10 mouse cellular contexts compared by ENCODE assay signal in the genomic region with DNA sequence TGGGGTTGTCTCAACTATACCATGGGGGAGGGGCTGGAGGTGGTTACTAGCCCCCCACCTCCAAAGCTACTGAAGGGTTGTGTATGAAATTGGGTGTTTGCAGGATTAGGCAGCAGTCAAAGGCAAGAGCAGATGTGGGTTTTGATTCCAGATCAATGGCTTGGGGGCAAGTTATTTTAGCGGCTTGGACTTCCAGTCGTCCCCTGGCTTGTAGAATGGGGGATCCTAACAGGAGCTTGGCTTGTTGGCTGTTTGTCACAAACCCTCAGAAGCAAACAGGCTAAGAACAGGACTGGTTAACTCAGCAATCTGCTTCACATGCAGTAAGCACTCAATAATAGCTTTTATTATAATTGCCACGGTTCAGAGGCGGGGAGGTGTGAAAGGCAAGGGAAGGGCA. TPM values are rescaled to one million over a fixed set of nuclear protein-coding genes. Genes with fewer than 3 reads are reported as not detected.
DNase-seq lines count a peak whose midpoint lies in the region; ATAC-seq and TF ChIP-seq lines count a peak whose summit lies in the region.
"Had no signal": no experiment of that assay in that cellular context is flagged by ENCODE, and none has a peak within 500 bp of the region (broad histone marks: within the 10 kb centered on the region; RNA-seq: fewer than 3 reads in every experiment).

No protein-coding gene starts in this region.

- peak overlapping the region; percentile 97 for H3K27ac ChIP-seq in layer of hippocampus, adult 2 months
- H3K27ac ChIP-seq in forebrain, embryonic 14.5 days (ENCODE audit: low read depth, low read length): peak overlapping the region; percentile 97
- H3K27ac ChIP-seq in limb, embryonic 13.5 days: no peak overlapping the region
- peak overlapping the region; percentile 52 for H3K27ac ChIP-seq in stomach, embryonic 15.5 days
- H3K27ac ChIP-seq: kidney, postnatal 0 days had no signal

- H3K4me1 ChIP-seq in forebrain, embryonic 14.5 days (ENCODE audit: control insufficient read depth, insufficient read depth, low read length): peaks cover 25% of the 10 kb centered on the region
- peaks cover 42% of the 10 kb centered on the region for H3K4me1 ChIP-seq in limb, embryonic 13.5 days
- H3K4me1 ChIP-seq in stomach, embryonic 15.5 days: peaks cover 25% of the 10 kb centered on the region
- H3K4me1 ChIP-seq in lung, adult 2 months (ENCODE audit: control insufficient read depth, insufficient read depth, low read length): peaks cover 15% of the 10 kb centered on the region

- no peak for TF ChIP-seq POLR2A in lung, adult 2 months (IDR thresholded peaks at IDR 0.05; ENCODE audit: borderline replicate concordance, extremely low read depth, low read depth, low read length)

- no peak for DNase-seq in layer of hippocampus, adult 2 months (ENCODE audit: low spot score in 2 of 2)
- no peak for DNase-seq in layer of hippocampus, adult 11-12 months (ENCODE audit: low spot score)
- no peak for DNase-seq in forebrain, embryonic 14.5 days (ENCODE audit: low spot score)
- DNase-seq in kidney, postnatal 14 days: no peak
- DNase-seq in spleen, postnatal 10 days (ENCODE audit: low spot score in 2 of 2): no peak
- DNase-seq in lung, adult 2 months: no peak

- H3K9ac ChIP-seq in forebrain, embryonic 14.5 days (ENCODE audit: low read length): peak overlapping the region; percentile 96
- H3K9ac ChIP-seq in limb, embryonic 13.5 days: peak overlapping the region; percentile 88; the same call in 1 of the 2 replicates
- no peak overlapping the region for H3K9ac ChIP-seq in stomach, embryonic 15.5 days

- peak overlapping the region; percentile 84 for H3K4me3 ChIP-seq in layer of hippocampus, adult 2 months
- H3K4me3 ChIP-seq in forebrain, embryonic 14.5 days (ENCODE audit: low read depth, low read length): peak overlapping the region; percentile 93
- H3K4me3 ChIP-seq in limb, embryonic 13.5 days: no peak overlapping the region
- H3K4me3 ChIP-seq in stomach, embryonic 15.5 days (replicated peaks): 0 out of 2 replicates have a peak overlapping the region, but pooled peaks have one; percentile 72
- H3K4me3 ChIP-seq in lung, adult 2 months (replicated peaks; ENCODE audit: extremely low read depth, low read depth, low read length): no peak overlapping the region

- no peak for ATAC-seq in forebrain, embryonic 14.5 days
- no peak for ATAC-seq in limb, embryonic 13.5 days (ENCODE audit: low FRiP score, low read depth)
- no peak for ATAC-seq in stomach, embryonic 15.5 days (ENCODE audit: insufficient read depth, low FRiP score, low read depth)

- no peaks in the 10 kb centered on the region for H3K9me3 ChIP-seq in forebrain, embryonic 14.5 days (replicated peaks; ENCODE audit: control insufficient read depth, low read length)
- no peaks in the 10 kb centered on the region for H3K9me3 ChIP-seq in limb, embryonic 13.5 days
- H3K9me3 ChIP-seq in stomach, embryonic 15.5 days: no peaks in the 10 kb centered on the region

- no peaks in the 10 kb centered on the region for H3K27me3 ChIP-seq in forebrain, embryonic 14.5 days (replicated peaks; ENCODE audit: control insufficient read depth, insufficient read depth, low read length)
- no peaks in the 10 kb centered on the region for H3K27me3 ChIP-seq in limb, embryonic 13.5 days
- no peaks in the 10 kb centered on the region for H3K27me3 ChIP-seq in stomach, embryonic 15.5 days (replicated peaks)

- TF ChIP-seq CTCF in layer of hippocampus, adult 2 months (conservative IDR thresholded peaks at IDR 0.05): no peak
- no peak for TF ChIP-seq CTCF in lung, adult 2 months (IDR thresholded peaks at IDR 0.05; ENCODE audit: insufficient read depth, low read length)

- WGBS in forebrain, embryonic 14.5 days: 70% methylated on average over 4 of the region's 4 CpGs
- 70% methylated on average over 4 of the region's 4 CpGs for WGBS in limb, embryonic 13.5 days
- 78% methylated on average over 4 of the region's 4 CpGs for WGBS in stomach, embryonic 15.5 days
- 79% methylated on average over 4 of the region's 4 CpGs for WGBS in lung, adult 2 months

- H3K36me3 ChIP-seq in forebrain, embryonic 14.5 days (ENCODE audit: control insufficient read depth, insufficient read depth, low read length): peaks cover 60% of the 10 kb centered on the region
- peaks cover 57% of the 10 kb centered on the region for H3K36me3 ChIP-seq in limb, embryonic 13.5 days
- peaks cover 44% of the 10 kb centered on the region for H3K36me3 ChIP-seq in stomach, embryonic 15.5 days

- H3K4me2 ChIP-seq in forebrain, embryonic 14.5 days (ENCODE audit: low read length): peak overlapping the region; percentile 74
- peak overlapping the region; percentile 83 for H3K4me2 ChIP-seq in limb, embryonic 13.5 days (replicated peaks)
- peak overlapping the region; percentile 85 for H3K4me2 ChIP-seq in stomach, embryonic 15.5 days

RNA-seq across cellular contexts. Expression of gene Ctxn1, which starts 1.7 kb away (rescaled TPM):
- total RNA-seq in layer of hippocampus, adult 2 months (2021): 100 to 1,000 TPM; 515 to 555 TPM
- 236 and 302 TPM in 2 replicates for polyA plus RNA-seq in forebrain, embryonic 14.5 days (2014; fragmentation: Nextera tagmentation; extraction: Ambion mirVana)
- 91.7 and 93.9 TPM in 2 replicates for polyA plus RNA-seq in limb, embryonic 13.5 days (2015; fragmentation: Nextera tagmentation; extraction: Ambion mirVana)
- polyA plus RNA-seq in stomach, embryonic 15.5 days (2015; fragmentation: Nextera tagmentation; extraction: Ambion mirVana): 80.2 and 83.6 TPM in 2 replicates
- polyA plus RNA-seq in lung, adult 2 months (2012; rRNA removed): 33.4 and 41.4 TPM in 2 replicates

RNA-seq across cellular contexts. Expression of gene Snapc2, which starts 4.5 kb away (rescaled TPM):
- total RNA-seq in layer of hippocampus, adult 2 months (2021): 10 to 100 TPM; 27.7 to 27.8 TPM
- 59.9 and 81.8 TPM in 2 replicates for polyA plus RNA-seq in forebrain, embryonic 14.5 days (2014; fragmentation: Nextera tagmentation; extraction: Ambion mirVana)
- polyA plus RNA-seq in limb, embryonic 13.5 days (2015; fragmentation: Nextera tagmentation; extraction: Ambion mirVana): 63.8 and 68.4 TPM in 2 replicates
- polyA plus RNA-seq in stomach, embryonic 15.5 days (2015; fragmentation: Nextera tagmentation; extraction: Ambion mirVana): 50.8 and 51.6 TPM in 2 replicates
- polyA plus RNA-seq in lung, adult 2 months (2012; rRNA removed): 25.0 and 34.5 TPM in 2 replicates

RNA-seq across cellular contexts. Expression of gene Tgfbr3l, which starts 9.3 kb away (rescaled TPM):
- 10 to 100 TPM; 18.0 to 20.3 TPM for total RNA-seq in layer of hippocampus, adult 2 months (2021)
- polyA plus RNA-seq in forebrain, embryonic 14.5 days (2014; fragmentation: Nextera tagmentation; extraction: Ambion mirVana): 2.1 and 2.8 TPM in 2 replicates
- polyA plus RNA-seq in limb, embryonic 13.5 days (2015; fragmentation: Nextera tagmentation; extraction: Ambion mirVana): 4.6 and 5.7 TPM in 2 replicates
- polyA plus RNA-seq in stomach, embryonic 15.5 days (2015; fragmentation: Nextera tagmentation; extraction: Ambion mirVana): 5.5 and 5.9 TPM in 2 replicates
- 22.7 and 56.3 TPM in 2 replicates for polyA plus RNA-seq in lung, adult 2 months (2012; rRNA removed)

RNA-seq across cellular contexts. Expression of gene Timm44, which starts 18.4 kb away (rescaled TPM):
- total RNA-seq in layer of hippocampus, adult 2 months (2021): 10 to 100 TPM; 73.9 to 78.8 TPM
- 49.9 and 51.3 TPM in 2 replicates for polyA plus RNA-seq in forebrain, embryonic 14.5 days (2014; fragmentation: Nextera tagmentation; extraction: Ambion mirVana)
- polyA plus RNA-seq in limb, embryonic 13.5 days (2015; fragmentation: Nextera tagmentation; extraction: Ambion mirVana): 62.9 and 63.0 TPM in 2 replicates
- 59.1 and 59.5 TPM in 2 replicates for polyA plus RNA-seq in stomach, embryonic 15.5 days (2015; fragmentation: Nextera tagmentation; extraction: Ambion mirVana)
- polyA plus RNA-seq in lung, adult 2 months (2012; rRNA removed): 32.9 and 44.6 TPM in 2 replicates

RNA-seq across cellular contexts. Expression of gene Gm49320, which starts 18.7 kb away (rescaled TPM):
- 1 to 10 TPM; 1.1 to 2.4 TPM for total RNA-seq in layer of hippocampus, adult 2 months (2021)
- polyA plus RNA-seq in forebrain, embryonic 14.5 days (2014; fragmentation: Nextera tagmentation; extraction: Ambion mirVana): 0.51 TPM in 1 of 2 replicates, not detected in the other
- 1.3 and 2.4 TPM in 2 replicates for polyA plus RNA-seq in limb, embryonic 13.5 days (2015; fragmentation: Nextera tagmentation; extraction: Ambion mirVana)
- 0.31 and 1.3 TPM in 2 replicates for polyA plus RNA-seq in stomach, embryonic 15.5 days (2015; fragmentation: Nextera tagmentation; extraction: Ambion mirVana)
- 1.3 and 1.6 TPM in 2 replicates for polyA plus RNA-seq in lung, adult 2 months (2012; rRNA removed)
- total RNA-seq: left cerebral cortex, postnatal 14 days had no signal

Comparison
In these comparisons a context has a peak if more than half of its experiments do, and no peak if none do; other contexts are left out.
1. H3K4me3 ChIP-seq: peak in layer of hippocampus, adult 2 months (single experiment), forebrain, embryonic 14.5 days (single experiment) and stomach, embryonic 15.5 days (single experiment); none in limb, embryonic 13.5 days (single experiment) and lung, adult 2 months (single experiment).
2. Peak in every context shown above with its lines, with median percentiles within 50 percentile points of each other: H3K4me2 ChIP-seq.